Mouse (Mus musculus) telencephalon, adult 2 months (tissue): ENCODE results near the gene Gm11096.

Experiments
- DNase-seq: peaks from one replicate; pipeline ENCODE4 v3.0.0-alpha.2; 2011; ENCODE audit warnings: low read depth, low spot score

The Gm11096 gene

GRCm38 (mm10) chr17:81480351-81481161, 39.0 kb downstream of the Gm11096 start:
- DNase-seq, result no peak

- DNase-seq, result no peak
Observed at GRCm38 (mm10) chr17:81481843-81482490, 40.4 kb downstream of the Gm11096 start.

GRCm38 (mm10) chr17:81486388-81486787, 44.8 kb downstream of the Gm11096 start:
- DNase-seq, result no peak
